Mouse (Mus musculus) monocyte, adult 2 months (primary cell): ENCODE measurements around the gene Mptx1.
"Not testable (repeated sequence)": the region's sequence is repeated elsewhere in the genome, so short reads cannot be mapped to it uniquely, and the experiment has no call there.

ENCODE experiments used
- DNase-seq, 2 experiments: peaks; one replicate each; pipeline ENCODE4 v3.0.0; 2022; ENCODE audit warnings: low spot score in 2 of 2, low read depth in 1 of 2

The Mptx1 gene

GRCm38 (mm10) chr1:174330218-174330617 lies at the start of gene Mptx1:
Gene Mptx1, plus strand, starts transcription at chr1:174330518.
- DNase-seq, result no peak

GRCm38 (mm10) chr1:174303162-174303561 lies 27.2 kb upstream of the Mptx1 start:
- DNase-seq, result no peak

DNA sequence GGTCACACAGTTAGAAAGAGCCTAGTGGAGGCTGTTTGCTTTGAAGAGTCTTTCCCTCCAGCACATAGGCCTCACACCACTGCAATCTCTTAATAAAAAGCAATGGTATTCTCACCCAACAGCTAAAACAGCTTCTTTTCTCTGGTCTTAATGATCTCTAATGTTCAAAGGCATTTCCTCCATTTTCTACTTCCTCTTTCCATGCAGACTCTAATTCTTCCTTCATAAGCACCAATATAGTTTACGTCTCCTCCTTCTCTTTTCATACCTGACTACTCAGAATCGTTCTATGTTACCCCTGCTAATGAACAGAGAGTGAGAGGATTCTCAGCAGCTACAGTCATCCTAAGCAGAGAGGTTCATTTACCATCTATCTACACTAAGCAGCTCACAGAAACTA lies 13.0 kb upstream of the Mptx1 start:
- DNase-seq, result no peak

- DNase-seq, result not testable (repeated sequence)
Measured at GRCm38 (mm10) chr1:174353636-174354035, 23.3 kb downstream of the Mptx1 start.

DNA sequence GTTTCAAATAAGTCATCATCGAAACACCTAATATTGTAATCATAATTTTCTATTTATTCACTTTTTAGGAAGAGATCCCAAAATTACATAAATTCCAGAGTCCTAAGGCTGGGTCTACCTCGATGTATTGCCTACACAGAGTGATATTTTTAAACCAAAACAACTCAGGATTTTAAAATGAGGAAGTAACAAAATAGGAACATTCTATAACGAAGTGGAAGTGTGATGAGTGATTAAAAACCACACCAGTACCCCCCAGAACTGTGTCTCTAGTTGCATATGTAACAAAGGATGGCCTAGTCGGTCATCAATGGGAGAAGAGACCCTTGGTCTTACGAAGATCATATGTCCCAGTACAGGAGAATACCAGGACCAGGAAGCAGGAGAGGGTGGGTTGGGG lies 24.3 kb downstream of the Mptx1 start:
- DNase-seq, result no peak

- no peak for DNase-seq
Measured at GRCm38 (mm10) chr1:174364882-174365451, 34.6 kb downstream of the Mptx1 start, which contains the start of gene Olfr417. Gene Olfr417, plus strand, starts transcription at chr1:174365122.

DNA sequence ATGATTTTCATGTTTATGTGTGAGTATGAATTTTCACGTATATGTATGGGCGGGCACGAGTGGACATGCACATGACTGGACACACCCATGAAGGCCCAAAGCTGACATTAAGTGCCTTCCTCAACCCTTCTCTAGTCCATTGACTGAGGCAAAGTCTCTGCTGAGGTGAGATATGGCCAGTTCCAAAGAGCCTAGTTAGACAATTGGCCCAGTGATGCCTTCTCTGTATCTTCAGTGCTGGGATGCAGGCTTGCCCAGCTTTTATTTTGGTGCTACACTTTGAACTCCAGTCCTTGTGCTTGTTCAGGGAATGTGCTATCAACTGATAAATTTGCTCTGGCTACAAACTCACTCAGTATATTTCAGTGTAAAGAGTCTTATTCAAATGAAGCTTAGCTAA lies 43.5 kb downstream of the Mptx1 start:
- DNase-seq, result no peak
